Mouse (Mus musculus): Measurements from ENCODE around the gene Drg1.

- TF ChIP-seq CTCF (IDR thresholded peaks at IDR 0.05) (no peak), EP300 (IDR thresholded peaks at IDR 0.05) (no peak)
Measured at GRCm38 (mm10) chr11:3307875-3308274, 41.7 kb upstream of the Drg1 start.
